Mouse (Mus musculus) urinary bladder, postnatal 10 days (tissue): ENCODE data around the gene Scgb1a1.

Experiments used
- DNase-seq: peaks from one replicate; pipeline ENCODE4 v3.0.0; 2022; ENCODE audit warnings: low spot score

Gene Scgb1a1

DNA sequence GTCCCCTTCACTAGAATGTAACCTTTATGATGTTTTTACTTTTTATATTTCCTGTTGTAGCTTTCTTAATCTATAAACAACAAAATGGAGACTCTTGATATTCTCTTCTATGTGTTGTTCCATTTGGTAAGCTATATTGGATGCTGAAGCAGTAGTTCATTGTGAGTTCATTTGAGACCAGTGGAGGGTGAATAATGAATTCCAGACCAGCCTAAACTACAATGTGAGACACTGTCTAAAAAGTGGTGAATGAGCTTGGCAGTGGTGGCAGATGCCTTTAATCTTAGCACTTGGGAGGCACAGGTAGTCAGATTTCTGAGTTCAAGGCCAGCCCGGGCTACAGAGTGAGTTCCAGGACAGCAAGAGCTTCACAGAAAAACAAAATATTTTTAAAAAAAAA is 44.6 kb downstream of the Scgb1a1 start:
- DNase-seq, result no peak

DNA sequence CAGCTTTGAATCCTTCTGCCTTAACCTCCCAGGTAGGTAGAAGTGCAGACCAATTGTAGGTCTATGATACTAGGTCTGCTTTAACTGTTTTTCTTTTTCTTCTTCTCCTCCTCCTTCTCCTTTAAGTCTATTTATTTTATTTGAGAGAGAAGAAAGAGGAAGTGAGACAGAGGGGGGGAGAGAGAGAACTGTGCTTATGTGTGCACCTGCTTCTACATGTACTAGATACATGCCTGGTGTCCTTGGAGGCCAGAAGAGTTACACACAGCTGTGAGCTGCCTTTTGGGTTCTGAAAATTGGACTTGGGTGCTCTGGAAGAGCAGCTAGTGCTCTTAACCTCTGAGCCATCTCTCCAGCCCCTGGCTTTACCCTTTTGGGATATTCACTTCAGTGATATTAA is 46.7 kb downstream of the Scgb1a1 start:
- DNase-seq, result no peak

DNA sequence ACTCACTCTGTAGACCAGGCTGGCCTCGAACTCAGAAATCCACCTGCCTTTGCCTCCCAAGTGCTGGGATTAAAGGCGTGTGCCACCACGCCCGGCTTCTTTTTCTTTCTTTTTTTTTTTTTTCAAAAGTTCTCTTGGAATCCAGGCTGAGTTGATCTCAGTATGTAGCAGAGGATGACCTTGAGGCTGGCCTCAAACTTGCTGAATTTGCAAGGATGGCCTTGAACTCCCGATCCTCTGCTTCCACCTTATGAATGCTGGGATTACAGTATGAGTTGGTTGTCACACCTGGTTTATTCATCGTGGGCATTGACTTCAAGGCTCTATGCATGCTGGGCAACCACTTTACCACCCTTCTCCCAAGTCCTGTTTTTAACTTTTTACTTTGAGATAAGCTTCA is 47.1 kb downstream of the Scgb1a1 start:
- no peak for DNase-seq

DNA sequence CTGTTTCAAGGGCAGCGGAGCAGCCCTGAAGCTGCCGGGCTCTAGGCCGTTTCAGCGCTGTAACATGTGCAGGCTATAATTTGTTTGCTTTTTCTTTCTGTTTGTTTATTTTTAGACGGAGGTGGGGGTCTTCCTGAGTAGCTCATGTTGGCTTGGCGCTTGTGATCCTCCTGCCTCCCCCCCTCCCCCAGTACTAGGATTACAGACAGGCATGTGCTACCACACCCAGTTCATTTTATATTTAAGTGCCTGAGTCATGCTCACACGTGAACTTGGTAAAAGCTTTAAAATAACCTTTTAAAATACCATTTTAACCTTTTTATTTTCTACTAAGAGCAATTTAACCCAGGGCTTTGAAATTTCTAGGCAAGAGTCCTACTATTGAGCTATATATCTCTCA is 47.8 kb downstream of the Scgb1a1 start:
- DNase-seq, result no peak

DNA sequence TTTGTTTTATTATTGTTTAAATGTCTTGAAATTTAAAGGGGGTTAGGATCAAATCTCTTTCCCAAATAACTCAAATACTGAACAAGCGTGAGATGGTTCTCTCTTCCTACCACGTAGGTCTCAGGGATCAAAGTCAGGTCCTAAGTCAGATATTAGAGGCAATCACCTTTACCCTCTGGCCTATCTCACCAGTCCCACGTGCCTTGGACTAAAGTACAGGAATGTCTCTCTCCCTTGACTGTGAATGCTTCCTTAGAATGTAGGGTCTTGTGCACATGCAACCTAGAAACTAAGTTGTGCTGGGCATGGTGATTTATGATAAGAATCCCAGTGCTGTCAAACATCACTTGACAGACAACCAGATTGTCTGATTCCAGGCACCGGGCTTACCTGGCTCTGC is 48.5 kb downstream of the Scgb1a1 start:
- no peak for DNase-seq

DNA sequence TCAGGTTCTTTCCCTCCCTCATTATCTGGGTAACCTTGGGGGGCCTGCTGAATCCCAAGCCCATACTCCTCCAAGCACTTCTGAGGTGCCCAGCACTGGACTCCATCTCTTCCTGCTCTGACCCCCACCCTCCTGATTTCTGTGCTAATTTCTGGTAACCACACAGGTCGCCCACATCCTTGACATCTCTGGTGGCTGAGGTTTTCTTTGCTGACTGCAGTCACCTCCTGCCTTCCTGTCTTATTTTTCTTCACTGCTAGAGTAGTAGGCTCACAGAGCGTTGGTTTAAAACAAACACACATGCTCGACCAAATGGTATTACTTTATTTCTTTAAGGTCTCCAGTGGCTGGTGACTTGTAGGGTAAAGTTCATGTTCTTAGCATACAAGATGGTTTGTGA is 49.6 kb downstream of the Scgb1a1 start:
- no peak for DNase-seq

DNA sequence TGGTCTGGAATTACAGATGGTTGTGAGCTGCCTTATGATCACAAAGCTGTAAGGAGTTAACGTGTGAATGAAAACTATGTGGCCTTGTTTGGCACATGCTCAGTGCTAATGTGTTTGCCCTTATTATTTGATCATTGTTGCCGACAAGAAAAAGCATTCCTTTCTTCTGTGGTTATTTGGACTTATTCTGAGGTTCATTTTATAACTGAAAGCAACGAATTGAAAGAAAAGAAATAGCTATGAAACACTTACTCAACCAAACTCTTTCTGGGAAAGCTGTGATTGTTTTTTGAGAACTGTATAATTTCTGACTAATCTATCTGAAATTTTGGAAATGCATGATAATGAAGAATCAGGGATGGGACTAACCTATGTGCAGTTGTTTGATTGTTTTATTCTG is 52.7 kb downstream of the Scgb1a1 start:
- DNase-seq, result no peak

DNA sequence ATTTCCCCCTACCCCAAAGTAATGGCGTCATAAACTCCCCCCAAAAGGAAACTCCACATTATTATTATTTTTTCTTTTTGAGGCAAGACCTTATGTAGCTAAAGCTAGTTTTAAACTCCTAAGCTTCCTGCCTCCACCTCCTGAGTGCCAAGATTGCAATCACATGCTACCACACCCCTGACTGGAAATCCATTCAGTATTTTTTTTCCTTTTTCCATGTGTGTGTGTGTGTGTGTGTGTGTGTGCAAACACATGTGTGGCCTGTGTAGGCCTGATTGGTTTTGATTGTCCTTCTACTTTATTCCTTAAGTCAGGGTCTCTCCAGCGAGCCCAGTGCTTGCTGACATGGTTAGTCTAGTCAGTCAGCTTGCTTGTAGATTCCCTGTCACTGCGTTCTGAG is 53.3 kb downstream of the Scgb1a1 start:
- no peak for DNase-seq
